Mouse (Mus musculus): ENCODE measurements around the gene Fgf5.

Gene Fgf5

DNA sequence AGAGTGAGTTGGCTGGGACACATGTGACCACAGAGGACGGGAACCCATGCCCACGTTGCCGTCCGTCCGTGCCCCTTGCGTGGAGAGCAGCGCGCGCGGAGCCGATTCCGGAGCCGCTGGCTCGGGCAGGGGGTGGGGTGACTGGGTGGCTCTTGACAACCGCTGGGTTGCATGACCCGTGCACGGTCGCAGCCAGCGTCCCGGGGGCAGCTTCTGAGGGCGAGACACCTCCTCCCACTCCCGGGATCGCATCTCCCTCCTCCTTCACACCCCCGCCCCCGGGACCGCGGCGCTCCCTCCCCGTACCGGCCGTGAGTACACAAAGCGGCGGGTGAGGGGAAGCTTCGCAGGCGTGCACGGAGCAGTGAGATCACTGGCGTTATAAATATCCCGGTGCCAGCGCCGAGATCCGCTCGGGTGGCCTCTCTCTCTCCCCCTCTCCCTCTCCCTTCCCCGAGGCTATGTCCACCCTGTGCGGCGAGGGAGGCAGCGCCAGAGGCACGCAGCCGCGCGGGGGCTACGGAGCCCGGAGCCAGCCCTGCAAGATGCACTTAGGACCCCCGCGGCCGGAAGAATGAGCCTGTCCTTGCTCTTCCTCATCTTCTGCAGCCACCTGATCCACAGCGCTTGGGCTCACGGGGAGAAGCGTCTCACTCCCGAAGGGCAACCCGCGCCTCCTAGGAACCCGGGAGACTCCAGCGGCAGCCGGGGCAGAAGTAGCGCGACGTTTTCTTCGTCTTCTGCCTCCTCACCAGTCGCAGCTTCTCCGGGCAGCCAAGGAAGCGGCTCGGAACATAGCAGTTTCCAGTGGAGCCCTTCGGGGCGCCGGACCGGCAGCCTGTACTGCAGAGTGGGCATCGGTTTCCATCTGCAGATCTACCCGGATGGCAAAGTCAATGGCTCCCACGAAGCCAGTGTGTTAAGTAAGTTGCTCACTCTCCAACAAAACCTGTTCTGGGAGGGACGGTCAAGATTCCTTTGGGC, at the start of gene Fgf5:
Gene Fgf5 (plus strand): TSS at position 347 of the 984 bp plus-strand sequence.
- CTCF ChIA-PET: interaction anchor here in 3 of 4 experiments (0.6 to 2.7 kb wide), 4 partner anchors 34 to 87 kb away, joined by 3 to 10 read pairs (median 4); partner anchors contain the start of gene Prdm8 (in 1 of the 3)
- POLR2A ChIA-PET: interaction anchor here in 1 of 4 experiments (1.6 kb wide), 1 partner anchor 85 kb away, joined by 5 read pairs; no protein-coding TSS in a partner anchor

GRCm38 (mm10) chr5:98212501-98212900, 41.5 kb upstream of the Fgf5 start:
- CTCF ChIA-PET: interaction anchor here in 2 of 4 experiments (0.6 to 1.3 kb wide), 2 partner anchors 9 to 1086 kb away, joined by 4 to 7 read pairs; no protein-coding TSS in a partner anchor
- POLR2A ChIA-PET: no interaction called here

DNA sequence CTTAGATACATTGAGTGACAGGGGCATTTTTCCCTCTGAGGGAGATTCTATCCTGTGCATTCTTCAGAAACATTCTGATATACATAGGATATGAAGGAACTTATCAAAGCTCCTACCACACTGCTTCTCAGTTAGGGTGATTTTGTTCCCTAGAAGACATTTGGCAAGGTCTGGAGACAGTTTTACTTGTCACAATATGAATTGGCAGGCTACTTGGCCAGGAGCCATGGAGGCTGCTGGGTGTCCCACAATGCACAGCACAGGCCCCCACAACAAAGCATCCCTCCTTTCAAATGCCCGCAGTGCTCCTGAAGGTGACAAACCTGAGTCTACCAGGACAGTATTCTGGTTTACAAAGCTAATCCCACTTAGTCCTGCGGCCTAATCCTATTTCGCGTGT, 32.0 kb upstream of the Fgf5 start:
- POLR2A ChIA-PET: no interaction called here
- CTCF ChIA-PET: no interaction called here

- CTCF ChIA-PET: no interaction called here
- POLR2A ChIA-PET: interaction anchor here in 1 of 4 experiments (0.6 kb wide), 1 partner anchor 1572 kb away, joined by 3 read pairs; no protein-coding TSS in a partner anchor
These were observed 27.3 kb upstream of the Fgf5 start for GRCm38 (mm10) chr5:98226710-98227109.

- CTCF ChIA-PET: no interaction called here
- POLR2A ChIA-PET: no interaction called here
These were observed 24.5 kb upstream of the Fgf5 start for GRCm38 (mm10) chr5:98229456-98229855.

DNA sequence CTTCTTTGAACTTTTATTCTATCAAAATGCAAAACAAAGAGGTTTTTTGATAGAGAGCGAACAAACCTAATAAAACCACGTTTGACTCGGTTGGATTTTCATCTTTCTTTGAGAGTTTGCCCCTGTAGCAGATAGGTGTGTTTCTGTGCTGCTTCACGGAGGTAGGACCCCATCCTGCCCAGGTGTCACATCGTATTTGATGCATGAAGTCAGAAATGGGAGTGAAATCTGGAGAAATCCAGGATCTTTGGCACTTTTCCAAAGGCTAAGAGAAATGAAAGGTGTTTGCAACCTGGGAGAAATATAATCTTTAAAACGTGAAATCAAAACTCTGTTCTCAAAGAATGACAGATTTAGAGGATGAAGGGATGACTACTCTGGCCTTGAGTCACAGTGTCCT, 15.5 kb upstream of the Fgf5 start:
- POLR2A ChIA-PET: no interaction called here
- CTCF ChIA-PET: no interaction called here

GRCm38 (mm10) chr5:98241322-98241829, 12.6 kb upstream of the Fgf5 start:
- CTCF ChIA-PET: no interaction called here
- POLR2A ChIA-PET: no interaction called here

DNA sequence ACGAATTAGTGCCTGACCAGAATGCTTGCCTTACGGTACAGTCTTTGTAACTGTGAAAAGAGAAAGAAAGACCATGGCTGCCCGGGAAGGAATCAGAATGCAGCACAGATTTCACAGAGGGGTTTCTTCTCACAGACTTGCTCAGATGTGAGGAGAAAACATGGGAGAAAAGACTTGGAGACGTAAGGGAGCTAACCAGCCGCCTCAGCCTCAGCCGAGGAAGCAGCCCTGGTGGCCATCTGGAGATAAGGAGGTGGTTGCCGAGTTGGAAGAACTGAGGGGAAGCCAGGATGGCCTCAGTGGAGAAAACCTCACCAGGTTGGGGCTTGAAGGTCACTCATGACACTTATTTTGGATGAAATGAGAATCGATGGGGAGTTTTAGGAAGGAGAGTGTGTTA, 8.7 kb upstream of the Fgf5 start:
- ChIA-PET CTCF (interaction anchor here in 2 of 4 experiments (0.6 kb wide), 2 partner anchors 115 to 786 kb away, joined by 3 read pairs; no protein-coding TSS in a partner anchor), POLR2A (no interaction called here)

DNA sequence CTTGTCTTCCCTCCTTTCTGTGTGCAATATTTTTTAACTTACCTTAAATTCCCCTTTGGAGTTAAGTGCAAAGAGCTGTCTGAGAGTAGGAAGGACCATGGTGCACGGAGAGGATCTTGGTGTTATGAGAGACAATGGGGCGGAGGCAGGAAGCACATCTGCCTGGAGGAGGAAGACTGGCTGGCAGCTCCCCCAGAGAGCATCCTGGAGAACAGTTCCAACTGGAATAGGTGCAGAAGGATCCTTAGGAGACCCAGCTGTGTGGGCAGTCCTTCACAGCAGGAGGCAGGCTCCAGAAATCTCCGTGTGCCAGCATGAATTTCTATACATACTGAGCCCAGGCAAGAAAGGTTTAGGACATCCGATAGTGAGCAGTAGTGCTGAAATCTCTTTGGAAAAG, 8.0 kb upstream of the Fgf5 start:
- POLR2A ChIA-PET: no interaction called here
- CTCF ChIA-PET: interaction anchor here in 1 of 4 experiments (0.6 kb wide), 1 partner anchor 115 kb away, joined by 3 read pairs; no protein-coding TSS in a partner anchor

DNA sequence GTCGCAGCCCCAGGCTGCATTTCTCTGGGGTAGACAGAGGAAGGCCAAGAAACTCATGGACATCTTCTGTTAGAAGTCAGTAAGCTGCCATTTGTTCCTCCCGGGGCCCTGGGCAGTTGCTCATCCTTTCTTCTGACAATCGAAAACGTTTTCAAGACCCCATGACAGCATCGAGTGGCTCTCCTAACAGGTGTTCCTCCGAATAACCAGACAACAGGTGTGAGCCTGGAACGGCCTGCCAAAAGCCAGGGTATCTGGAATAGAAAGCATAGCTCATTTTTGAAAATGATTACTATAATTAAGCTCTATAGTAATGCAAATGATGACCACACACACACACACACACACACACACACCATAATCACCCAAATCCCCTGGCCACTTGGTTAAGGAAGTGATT, 7.2 kb upstream of the Fgf5 start:
- ChIA-PET CTCF (no interaction called here), POLR2A (no interaction called here)

DNA sequence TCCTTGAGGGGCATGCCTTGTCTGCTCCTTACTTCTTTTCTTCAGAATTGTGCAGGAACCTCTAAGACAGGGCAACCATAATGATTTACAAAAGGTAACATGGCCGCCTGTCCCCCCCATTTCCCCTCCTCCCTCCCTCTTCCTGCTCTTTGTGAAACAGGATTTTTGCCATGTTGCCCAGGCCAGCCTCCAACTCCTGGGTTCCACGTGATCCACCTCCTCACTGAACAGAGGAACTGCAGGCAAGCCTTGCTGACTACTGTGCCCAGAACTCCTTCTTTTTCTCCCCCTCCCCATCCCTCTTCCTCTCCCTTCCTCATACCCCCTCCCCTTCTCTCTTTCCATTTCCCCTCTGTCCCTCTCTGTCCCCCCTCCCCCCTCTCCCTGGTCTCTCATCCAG, 6.5 kb upstream of the Fgf5 start:
- ChIA-PET CTCF (no interaction called here), POLR2A (no interaction called here)

GRCm38 (mm10) chr5:98253147-98253546, 837 bp upstream of the Fgf5 start:
- POLR2A ChIA-PET: interaction anchor here in 1 of 4 experiments (1.6 kb wide), 1 partner anchor 84 kb away, joined by 5 read pairs; no protein-coding TSS in a partner anchor
- CTCF ChIA-PET: interaction anchor here in 2 of 4 experiments (0.6 to 1.5 kb wide), 2 partner anchors 59 to 85 kb away, joined by 3 to 4 read pairs; no protein-coding TSS in a partner anchor

DNA sequence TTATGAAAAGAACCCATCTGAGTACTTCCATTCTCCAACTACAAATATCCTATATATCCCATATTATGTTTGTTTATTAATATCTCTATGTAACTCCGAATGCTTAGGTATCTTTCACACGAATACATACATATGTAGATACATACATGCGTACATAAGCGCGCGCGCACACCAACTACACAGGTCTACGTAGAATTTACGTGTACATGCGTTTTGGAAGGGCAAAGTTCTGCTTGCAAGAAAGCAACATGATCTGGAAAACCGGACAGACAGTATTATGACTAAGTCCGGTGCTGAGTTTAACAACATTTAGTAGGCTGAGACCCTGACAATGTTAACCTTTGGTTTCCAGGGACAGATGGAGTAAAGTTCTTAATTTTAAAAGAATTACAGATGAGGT, 1.2 kb downstream of the Fgf5 start:
- CTCF ChIA-PET: interaction anchor here in 2 of 4 experiments (0.7 to 2.7 kb wide), 3 partner anchors 69 to 113 kb away, joined by 5 to 10 read pairs (median 7); partner anchors contain the start of gene Prdm8 (in 1 of the 2)
- POLR2A ChIA-PET: interaction anchor here in 1 of 4 experiments (0.7 to 2.2 kb wide), 4 partner anchors 19 to 966 kb away, joined by 3 to 7 read pairs (median 4); no protein-coding TSS in a partner anchor

- POLR2A ChIA-PET: interaction anchor here in 1 of 4 experiments (0.7 to 2.2 kb wide), 4 partner anchors 19 to 965 kb away, joined by 3 to 7 read pairs (median 4); no protein-coding TSS in a partner anchor
- CTCF ChIA-PET: interaction anchor here in 2 of 4 experiments (0.7 to 2.7 kb wide), 4 partner anchors 70 to 113 kb away, joined by 3 to 10 read pairs (median 6); partner anchors contain the start of gene Prdm8 (in 1 of the 2)
These were observed 1.9 kb downstream of the Fgf5 start for GRCm38 (mm10) chr5:98255760-98256490.

- ChIA-PET CTCF (interaction anchor here in 1 of 4 experiments (0.6 kb wide), 1 partner anchor 927 kb away, joined by 3 read pairs; no protein-coding TSS in a partner anchor), POLR2A (interaction anchor here in 2 of 4 experiments (0.6 to 2.2 kb wide), 3 partner anchors 19 to 76 kb away, joined by 3 to 7 read pairs (median 5); no protein-coding TSS in a partner anchor)
These were observed 21.4 kb downstream of the Fgf5 start for GRCm38 (mm10) chr5:98275318-98275818.

DNA sequence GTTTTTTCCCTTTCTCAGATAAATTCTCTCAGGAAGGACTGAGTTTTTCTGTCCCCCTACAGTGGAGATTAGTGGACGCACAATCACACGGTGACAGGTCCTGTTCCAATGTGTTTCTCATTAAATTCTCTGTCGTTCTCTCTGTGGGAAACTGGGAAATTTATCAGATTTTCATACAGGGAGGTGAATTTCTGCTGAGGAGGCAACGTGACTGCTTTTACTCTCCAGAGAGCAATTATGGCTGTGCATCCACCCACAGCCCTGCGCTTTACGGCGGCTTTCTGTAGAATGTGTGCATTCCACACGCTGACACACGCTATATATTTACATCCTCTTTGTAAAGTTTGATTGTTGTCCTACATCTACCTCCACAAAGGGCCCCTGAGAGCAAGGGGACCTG, 28.0 kb downstream of the Fgf5 start:
- CTCF ChIA-PET: no interaction called here
- POLR2A ChIA-PET: interaction anchor here in 2 of 4 experiments (0.5 to 0.6 kb wide), 3 partner anchors 19 to 347 kb away, joined by 3 read pairs; no protein-coding TSS in a partner anchor

- ChIA-PET POLR2A (no interaction called here), CTCF (interaction anchor here in 2 of 4 experiments (0.6 to 0.7 kb wide), 2 partner anchors 94 to 127 kb away, joined by 3 to 5 read pairs; no protein-coding TSS in a partner anchor)
These were observed 29.9 kb downstream of the Fgf5 start for GRCm38 (mm10) chr5:98283696-98284478.

DNA sequence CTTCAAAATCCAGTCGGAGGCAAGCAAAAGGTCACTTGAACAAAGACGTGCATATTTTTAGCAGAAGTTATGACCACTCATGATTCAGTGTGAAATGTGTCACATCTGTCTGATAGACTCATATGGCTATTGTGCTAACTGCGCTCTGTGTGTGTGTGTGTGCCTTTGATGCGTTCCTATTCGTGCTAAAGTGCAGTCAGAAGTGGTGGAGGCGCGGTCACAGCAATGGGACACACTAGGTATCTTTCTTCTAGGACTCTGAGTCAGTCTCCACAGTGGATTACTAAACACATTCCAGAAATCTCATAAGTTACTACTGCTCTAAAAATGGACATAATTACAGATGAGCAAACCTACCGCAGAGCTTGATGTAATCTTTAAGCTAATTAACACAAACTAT, 36.7 kb downstream of the Fgf5 start:
- ChIA-PET CTCF (interaction anchor here in 1 of 4 experiments (1.2 kb wide), 1 partner anchor 73 kb away, joined by 3 read pairs; no protein-coding TSS in a partner anchor), POLR2A (no interaction called here)

All from embryonic stem cell, embryonic (primary cell).